Mouse (Mus musculus) central nervous system, embryonic 14 days (tissue): ENCODE results near the gene Krtap5-5. TPM values are rescaled to one million over a fixed set of nuclear protein-coding genes. Genes with fewer than 3 reads are reported as not detected.

ENCODE experiments used
- polyA plus RNA-seq: library from polyadenylated mRNA; depleted of rRNA; stranded (reverse); fragments of >200 nt; gene quantifications from 2 replicates; pipeline ENCODE4 v1.2.3, GENCODE M21; 2012; rRNA removed

The Krtap5-5 gene
- polyA plus RNA-seq: not detected in 2 replicates

GRCm38 (mm10) chr7:142229871-142230270 is at the start of gene Krtap5-5:
TSS of gene Krtap5-5 (minus strand) at chr7:142229971.

DNA sequence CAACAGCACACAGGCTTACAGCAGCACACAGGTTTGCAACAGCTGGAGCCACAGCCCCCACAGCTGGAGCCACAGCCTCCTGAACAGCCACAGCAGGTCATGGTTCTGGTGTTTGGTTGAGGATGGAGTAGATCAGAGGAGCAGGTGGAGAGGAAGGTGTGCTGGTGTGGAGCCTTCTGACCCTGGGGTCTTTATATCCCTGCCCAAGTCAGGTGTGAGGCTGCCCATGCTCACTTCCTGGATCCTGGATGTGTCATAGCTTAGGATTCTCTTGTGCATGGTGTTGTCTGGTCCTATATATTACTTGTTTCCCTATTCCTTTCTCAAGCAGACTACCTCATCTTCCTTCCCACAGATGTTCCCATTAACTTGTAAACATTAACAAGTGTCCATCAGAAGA is 44.5 kb upstream of the Krtap5-5 start, which contains the start of gene Gm4559:
Gene Gm4559, minus strand, starts transcription at position 101 of the 400 bp plus-strand sequence.

GRCm38 (mm10) chr7:142258254-142258653 is 28.5 kb upstream of the Krtap5-5 start, which contains the start of gene Gm2431:
TSS of gene Gm2431 (minus strand) at chr7:142258354.

DNA sequence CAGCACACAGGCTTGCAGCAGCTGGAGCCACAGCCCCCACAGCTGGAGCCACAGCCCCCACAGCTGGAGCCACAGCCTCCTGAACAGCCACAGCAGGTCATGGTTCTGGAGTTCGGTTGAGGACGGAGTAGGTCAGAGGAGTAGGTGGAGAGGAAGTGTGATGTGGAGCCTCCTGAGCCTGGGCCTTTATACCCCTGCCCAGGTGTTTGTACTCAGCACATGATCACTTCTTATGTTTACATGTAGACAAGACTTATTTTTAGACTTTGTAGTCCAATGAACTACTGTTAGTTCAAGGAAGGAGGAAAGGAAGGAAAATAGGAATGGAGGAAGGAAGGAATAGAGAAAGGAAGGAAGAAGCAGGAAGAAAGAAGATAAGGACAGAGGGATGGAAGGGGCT is 11.2 kb upstream of the Krtap5-5 start, which contains the start of gene Gm40460:
Gene Gm40460, minus strand, starts transcription at position 101 of the 400 bp plus-strand sequence.

GRCm38 (mm10) chr7:142211559-142211958 is 18.2 kb downstream of the Krtap5-5 start, which contains the start of gene Gm7579:
TSS of gene Gm7579 (plus strand) at chr7:142211859.

DNA sequence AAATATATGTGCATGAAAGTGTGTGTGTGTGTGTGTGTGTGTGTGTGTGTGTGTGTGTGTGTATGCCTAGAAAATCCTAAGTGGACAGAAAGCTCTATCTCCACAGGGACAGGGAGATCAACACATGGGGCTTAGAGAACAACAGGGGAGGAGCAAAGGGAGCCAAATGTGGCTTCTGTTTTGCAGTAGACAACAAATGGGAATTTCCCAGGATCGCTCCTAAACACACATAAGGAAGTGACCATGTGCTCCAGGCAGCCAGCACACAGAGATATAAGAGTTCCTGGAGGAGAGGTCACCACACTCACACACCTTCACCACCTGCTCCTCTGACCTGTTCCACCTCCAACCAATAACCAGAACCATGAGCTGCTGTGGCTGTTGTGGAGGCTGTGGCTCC is 28.7 kb downstream of the Krtap5-5 start, which contains the start of gene Krtap5-3:
Gene Krtap5-3, plus strand, starts transcription at position 301 of the 400 bp plus-strand sequence.

DNA sequence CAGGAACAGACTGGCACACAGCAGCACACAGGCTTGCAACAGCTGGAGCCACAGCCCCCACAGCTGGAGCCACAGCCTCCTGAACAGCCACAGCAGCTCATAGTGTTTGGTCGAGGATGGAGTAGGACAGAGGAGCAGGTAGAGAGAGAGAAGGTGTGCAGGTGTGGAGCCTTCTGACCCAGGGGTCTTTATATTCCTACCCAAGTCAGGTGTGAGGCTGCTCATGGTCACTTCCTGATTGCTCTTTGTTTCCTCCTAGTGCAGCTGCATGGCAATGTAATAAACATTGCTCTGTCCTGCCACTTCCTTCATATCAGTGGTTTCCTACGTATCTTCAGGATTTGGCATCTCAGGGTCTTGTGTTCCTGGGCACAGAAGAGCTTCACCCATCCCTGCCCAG is 39.5 kb downstream of the Krtap5-5 start, which contains the start of gene Gm10153:
Gene Gm10153, minus strand, starts transcription at position 101 of the 400 bp plus-strand sequence.

Other genes starting within 250 kb of the Krtap5-5 start
- 43.3 and 45.4 TPM in 2 replicates for gene Mob2, start 168.9 kb downstream of the Krtap5-5 start, polyA plus RNA-seq
- gene Dusp8, start 134.1 kb downstream of the Krtap5-5 start, polyA plus RNA-seq: 77.4 and 81.3 TPM in 2 replicates
- not detected in 2 replicates for gene Gm45618, start 109.2 kb downstream of the Krtap5-5 start, polyA plus RNA-seq
- not detected in 2 replicates for gene Gm39115, start 93.9 kb downstream of the Krtap5-5 start, polyA plus RNA-seq
- not detected in 2 replicates for gene Gm45337, start 85.4 kb downstream of the Krtap5-5 start, polyA plus RNA-seq
- gene Gm29735, start 72.9 kb downstream of the Krtap5-5 start, polyA plus RNA-seq: not detected in 2 replicates
- not detected in 2 replicates for gene Gm4553, start 64.2 kb downstream of the Krtap5-5 start, polyA plus RNA-seq
- gene Krtap5-2, start 54.0 kb downstream of the Krtap5-5 start, polyA plus RNA-seq: not detected in 2 replicates
- gene Gm10153, start 39.6 kb downstream of the Krtap5-5 start, polyA plus RNA-seq: not detected in 2 replicates
- not detected in 2 replicates for gene Krtap5-3, start 28.6 kb downstream of the Krtap5-5 start, polyA plus RNA-seq
- gene Gm7579, start 18.1 kb downstream of the Krtap5-5 start, polyA plus RNA-seq: not detected in 2 replicates
- gene Gm40460, start 11.1 kb upstream of the Krtap5-5 start, polyA plus RNA-seq: not detected in 2 replicates
- not detected in 2 replicates for gene Gm2431, start 28.4 kb upstream of the Krtap5-5 start, polyA plus RNA-seq
- gene Gm4559, start 44.4 kb upstream of the Krtap5-5 start, polyA plus RNA-seq: not detected in 2 replicates
- gene Krtap5-1, start 67.1 kb upstream of the Krtap5-5 start, polyA plus RNA-seq: not detected in 2 replicates
- gene Krtap5-4, start 73.6 kb upstream of the Krtap5-5 start, polyA plus RNA-seq: not detected in 2 replicates
- 2.3 TPM in 2 replicates for gene Ifitm10, start 143.8 kb upstream of the Krtap5-5 start, polyA plus RNA-seq
- gene Gm49369, start 152.7 kb upstream of the Krtap5-5 start, polyA plus RNA-seq: 0.59 and 0.71 TPM in 2 replicates
- gene Ctsd, start 158.1 kb upstream of the Krtap5-5 start, polyA plus RNA-seq: 173 and 189 TPM in 2 replicates
- 0.79 TPM in 1 of 2 replicates, not detected in the other for gene Syt8, start 204.9 kb upstream of the Krtap5-5 start, polyA plus RNA-seq
- 0.74 and 30.3 TPM in 2 replicates for gene Tnni2, start 211.8 kb upstream of the Krtap5-5 start, polyA plus RNA-seq
- gene Lsp1, start 230.8 kb upstream of the Krtap5-5 start, polyA plus RNA-seq: 9.5 and 20.4 TPM in 2 replicates